Mouse (Mus musculus): ENCODE measurements around the gene Zdhhc1.

The Zdhhc1 gene

DNA sequence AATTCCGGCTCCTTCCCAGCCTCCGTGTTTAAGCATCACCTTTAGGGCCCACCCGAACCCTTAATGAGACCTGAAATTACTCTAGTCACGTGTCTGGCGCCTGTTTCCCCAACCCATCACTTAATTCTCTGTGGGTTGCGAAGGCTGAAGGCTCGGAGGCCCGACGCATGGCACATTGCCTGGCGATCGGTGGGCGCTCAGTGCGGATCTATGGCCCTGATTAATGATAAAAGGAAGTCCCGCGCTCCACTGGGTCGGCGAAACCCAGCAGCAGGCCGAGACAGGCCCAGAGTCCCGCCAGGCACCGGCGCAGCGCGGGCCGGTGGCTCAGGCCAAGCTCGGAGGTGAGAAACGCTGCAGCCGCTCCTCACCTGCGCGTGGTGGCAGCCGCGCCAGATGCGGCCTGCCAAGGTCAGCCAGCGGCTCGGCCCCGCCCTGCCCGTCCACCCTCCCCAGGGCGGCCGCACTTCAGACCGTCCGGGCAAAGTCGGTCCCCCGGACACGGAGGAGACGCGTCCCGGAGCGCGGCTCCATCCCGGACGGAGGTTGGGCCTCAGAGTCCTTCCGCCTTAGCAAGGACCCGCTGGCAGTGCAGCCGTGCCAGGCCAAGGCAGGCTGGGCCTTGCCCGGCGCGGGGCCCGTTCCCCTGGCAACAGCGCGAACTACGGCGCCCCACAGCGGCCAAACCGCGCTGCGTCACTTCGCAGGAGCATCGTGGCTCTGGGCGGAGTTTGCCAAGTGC lies at the start of gene Zdhhc1:
Gene Zdhhc1, minus strand, starts transcription at position 464 of the 742 bp plus-strand sequence.
- peak; percentile 89 to 96 for DNase-seq (ENCODE audit: low spot score in 2 of 2)

DNA sequence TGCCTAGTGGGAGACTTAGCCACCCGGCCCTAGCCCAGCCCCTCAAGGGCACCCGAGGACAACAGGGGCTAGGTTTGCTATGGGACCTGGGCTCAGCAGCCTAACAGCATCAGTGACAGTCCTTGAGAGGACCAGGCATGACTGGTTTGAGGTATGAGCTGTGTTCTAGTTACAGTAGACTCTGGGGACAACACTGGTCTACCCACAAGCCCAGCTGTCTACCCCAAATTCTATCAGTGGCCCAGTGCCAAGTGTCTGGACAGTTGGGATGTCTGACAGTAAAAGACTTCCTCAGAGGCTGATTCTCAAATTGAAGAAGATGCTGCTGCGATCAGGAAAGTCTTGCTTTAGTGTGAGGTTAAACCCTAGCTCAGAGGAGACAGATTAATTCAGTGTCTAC lies 48.5 kb upstream of the Zdhhc1 start:
- DNase-seq (ENCODE audit: low spot score in 2 of 2): no peak

DNA sequence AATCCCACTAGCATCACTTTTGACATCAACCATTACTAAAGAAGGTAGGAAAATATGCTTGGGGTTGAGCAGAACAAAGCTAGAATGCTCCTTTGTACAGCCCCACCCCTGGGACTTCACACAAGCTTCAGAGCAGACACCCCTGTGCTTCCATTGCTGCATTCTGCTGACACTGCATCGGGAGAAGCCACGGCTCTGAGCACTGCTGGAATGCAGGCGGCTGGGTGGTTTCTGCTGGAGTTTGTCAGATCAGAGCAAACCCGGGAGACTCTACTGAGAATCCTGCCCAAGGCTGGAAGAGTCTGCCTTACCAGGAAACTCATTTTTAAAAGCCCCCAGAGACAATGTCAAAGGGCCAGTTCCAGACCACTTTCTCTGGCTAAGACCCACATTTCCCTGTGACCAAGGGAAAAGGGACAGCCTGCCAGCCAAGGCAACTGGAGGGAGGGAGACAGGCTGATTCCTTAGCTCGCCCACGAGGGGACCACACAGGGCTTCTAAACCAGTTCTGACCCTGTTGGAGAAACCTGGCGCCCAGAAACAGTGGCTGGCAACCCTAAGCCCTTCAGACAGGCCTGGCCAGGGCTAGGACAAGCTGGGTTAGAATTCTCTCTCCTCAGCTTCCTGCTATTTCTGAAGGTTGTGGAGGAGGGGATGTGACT lies 48.0 kb upstream of the Zdhhc1 start:
- DNase-seq (ENCODE audit: low spot score in 2 of 2): no peak

DNA sequence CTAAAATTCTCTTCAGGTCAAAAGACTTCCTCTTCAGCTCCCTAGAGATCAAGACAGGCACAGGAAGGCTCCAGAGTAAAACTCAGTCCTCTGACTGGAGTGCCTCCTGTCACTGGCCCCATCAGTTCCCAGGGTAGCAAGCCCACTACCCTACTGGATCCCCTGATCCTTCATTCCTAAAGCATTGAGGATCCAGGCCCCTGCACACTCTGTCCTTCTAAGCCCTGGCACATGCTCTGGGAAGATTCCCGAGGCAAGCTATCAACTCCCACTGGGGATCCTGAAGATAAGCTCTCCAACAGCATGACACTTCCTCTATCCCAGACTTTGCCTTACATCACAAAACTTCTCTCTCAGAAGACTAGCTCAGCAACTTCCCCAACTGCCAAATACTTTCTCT lies 47.0 kb upstream of the Zdhhc1 start:
- no peak for DNase-seq (ENCODE audit: low spot score in 2 of 2)

DNA sequence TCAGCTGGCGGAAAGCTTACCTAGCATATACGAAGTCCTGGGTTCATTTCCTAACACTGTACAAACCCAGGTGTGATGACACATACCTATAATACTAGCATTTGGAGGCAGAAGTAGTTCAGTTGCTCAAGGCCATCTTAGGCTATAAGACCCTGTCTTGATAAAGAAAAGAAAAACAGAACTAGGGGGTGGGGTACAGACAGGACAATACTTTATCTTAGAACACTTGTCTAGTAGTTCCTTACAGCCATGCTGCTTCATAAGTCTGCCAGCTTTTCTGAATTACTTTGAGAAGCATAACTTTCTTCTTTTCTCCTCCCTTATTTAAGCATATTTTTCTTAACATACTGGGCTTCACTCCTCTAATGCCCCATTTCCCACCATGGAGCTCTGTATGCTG lies 46.1 kb upstream of the Zdhhc1 start:
- DNase-seq (ENCODE audit: low spot score in 2 of 2): no peak

DNA sequence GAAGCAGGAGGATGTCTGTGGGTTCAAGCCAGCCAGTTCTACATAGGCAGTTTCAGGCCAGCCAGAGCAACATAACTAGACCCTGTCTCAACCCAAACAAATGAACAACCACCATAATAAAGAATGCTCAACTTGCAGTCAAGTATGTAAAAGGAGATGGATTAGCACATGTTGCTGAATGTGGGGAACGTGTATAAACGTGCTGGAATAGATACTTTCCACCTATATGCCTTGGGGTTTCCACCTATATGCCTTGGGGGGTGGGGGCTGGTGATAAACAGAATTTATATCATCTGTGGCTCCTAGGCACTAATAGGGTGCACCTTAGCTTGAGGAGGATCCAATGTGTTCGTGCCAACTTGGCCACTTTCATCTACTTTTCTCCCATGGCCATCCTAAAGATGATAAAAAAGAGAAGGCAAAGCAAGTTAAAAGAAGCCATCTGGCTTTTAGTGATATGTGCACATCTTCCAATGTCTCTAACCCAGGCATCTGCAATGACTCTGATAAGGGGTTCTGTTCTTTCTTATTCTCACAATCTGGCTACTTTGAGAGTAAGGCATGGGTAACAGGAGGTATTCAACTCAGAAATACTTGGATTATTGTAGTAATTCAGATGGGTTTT lies 45.4 kb upstream of the Zdhhc1 start:
- DNase-seq (ENCODE audit: low spot score in 2 of 2): no peak

DNA sequence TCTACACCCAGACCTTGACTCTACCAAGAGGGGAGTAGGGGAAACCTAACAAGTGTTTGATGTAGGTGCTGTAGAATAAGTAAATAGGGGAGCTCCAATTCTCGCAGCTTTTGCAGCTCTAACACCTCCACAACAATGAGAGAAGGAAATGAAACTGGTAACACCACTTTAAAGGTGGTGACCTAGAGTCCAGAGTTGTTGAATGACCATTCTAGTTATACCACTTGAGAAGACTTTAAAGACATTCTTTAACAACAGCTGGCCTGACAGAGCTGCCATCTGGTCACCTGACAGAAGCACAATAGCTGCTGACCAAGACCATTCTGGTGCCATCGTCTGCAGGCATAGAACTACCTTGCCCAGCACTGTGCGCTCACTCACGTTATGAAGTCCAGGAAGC lies 42.2 kb upstream of the Zdhhc1 start:
- DNase-seq (ENCODE audit: low spot score in 2 of 2): no peak

DNA sequence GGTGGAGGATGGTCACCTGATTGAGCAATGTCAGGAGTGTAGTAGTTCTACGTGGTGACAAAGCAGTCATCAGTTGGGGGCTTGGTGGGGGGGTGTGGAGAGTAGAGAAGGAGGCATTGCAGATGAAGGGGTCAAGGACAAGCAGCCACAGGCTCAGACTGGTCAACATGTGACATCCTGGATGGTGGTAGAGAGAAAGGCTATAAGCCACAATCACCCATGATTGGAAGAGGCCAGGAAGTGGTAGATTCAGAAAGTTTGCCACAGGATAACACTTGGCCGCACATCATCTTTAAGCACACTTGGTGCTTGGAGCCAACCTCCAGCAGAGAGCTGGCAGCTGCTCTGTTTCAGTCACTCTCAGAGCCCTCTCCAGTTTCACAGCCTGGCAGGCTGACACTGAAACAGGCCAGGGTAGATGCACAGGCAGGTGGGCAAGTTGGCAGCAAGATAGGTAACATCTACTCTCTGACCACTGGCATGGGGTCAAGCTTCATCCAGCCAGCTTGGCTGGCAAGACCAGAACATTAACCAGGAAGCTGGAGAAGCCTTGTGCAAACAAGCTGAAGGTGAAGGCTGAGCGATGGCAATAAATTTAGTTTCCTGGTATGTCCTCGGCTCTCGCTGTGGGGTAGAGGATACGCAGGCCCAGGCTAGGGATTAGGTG lies 40.4 kb upstream of the Zdhhc1 start:
- no peak for DNase-seq (ENCODE audit: low spot score in 2 of 2)

DNA sequence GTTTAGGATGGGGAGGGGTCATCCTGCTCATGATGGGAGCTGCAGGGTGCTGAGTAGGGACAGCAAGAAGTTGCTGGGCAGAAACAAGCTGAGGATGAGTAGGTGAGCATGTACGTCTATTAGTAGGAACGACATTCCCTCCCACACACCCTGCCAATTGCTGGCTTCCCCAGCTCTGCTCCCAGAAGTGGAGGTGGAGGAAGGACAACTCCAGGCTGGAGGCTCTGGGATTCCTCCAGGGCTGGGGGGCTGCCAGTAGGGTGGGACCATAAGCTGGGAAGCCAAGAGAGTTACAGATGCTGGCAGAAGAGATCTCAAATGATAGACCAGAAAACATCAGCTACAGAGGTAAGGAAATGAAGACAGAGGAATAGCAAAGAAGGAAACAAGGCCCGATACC lies 39.8 kb upstream of the Zdhhc1 start:
- no peak for DNase-seq (ENCODE audit: low spot score in 2 of 2)

DNA sequence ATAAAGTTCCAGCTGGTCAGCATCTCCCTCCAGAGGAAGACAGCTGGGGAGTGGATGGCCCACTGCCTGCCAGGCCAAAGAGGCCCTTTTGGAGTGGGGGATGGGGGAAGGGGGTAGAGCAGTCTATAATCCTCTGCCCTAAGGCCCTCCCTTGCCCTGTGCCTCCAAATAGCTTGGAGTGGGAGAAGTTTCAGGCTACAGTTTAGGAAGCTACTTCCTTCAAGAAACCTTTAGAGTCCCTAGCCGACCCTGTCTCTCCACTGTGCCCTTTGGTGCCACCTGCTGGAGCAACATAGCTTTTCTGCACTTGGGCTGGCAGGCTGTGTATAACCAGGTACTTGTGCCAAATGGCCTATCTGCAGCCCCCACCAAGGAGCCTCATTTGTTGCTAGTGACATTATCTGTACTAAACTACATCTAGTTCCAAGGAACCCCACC lies 37.2 kb upstream of the Zdhhc1 start:
- DNase-seq (ENCODE audit: low spot score in 2 of 2): peak; percentile 62 to 85

DNA sequence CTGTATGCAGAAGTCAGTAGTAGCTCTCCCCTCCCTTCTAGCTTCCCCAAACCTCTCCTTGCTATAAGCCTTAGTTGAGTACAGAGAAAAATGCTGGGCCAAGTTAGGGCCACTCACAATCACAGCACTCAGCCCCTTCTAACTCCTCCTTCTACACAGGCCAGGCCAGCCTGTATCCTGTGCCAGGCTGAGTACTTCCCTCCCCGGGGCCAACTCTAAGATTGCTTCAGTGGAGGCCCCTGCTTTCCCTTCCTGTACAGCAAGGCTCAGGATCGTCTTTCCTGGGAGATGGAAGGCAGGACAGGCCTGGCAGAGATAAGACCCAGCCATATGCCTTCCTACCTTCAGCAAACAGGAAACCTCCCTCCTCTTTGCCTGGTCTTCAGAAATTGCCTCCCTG lies 36.7 kb upstream of the Zdhhc1 start:
- no peak for DNase-seq (ENCODE audit: low spot score in 2 of 2)

DNA sequence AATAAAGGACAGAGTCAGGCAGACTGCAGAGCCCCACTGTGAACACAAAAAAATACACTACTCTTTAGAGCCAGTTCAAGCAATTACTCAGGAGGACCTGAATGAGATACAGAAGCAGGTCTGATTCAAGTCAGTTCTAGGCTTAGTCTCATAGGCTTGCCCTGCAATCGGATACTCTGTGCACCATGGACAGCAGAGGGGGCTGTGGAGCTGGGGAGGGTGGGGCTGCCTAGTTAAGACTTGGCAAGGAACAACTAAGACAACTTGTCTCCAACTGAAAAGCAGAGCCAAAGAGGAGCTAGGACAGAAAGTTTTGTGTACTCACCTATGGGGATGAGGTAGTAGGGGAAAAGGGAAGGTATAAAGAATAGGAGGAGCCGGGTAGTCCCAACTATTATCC lies 35.1 kb upstream of the Zdhhc1 start:
- DNase-seq (ENCODE audit: low spot score in 2 of 2): no peak

DNA sequence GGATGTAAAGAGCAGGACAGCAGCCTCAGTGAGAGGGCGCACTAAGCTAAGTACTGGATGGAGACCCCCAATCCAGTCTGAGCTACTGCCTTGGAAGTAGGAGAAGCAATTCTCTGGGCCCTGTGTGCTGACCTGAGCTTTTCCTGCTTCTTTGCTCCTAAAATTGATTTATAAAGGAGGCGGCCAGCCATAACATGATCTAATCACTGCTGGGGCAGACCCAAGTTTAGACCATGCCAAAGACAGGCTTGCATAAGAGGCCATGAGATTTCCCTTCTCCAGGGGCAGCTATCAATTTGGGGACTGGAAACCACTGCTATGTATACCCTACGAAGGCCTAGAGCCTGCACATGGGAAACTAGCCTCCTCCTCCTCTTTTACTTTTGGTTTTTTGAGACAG lies 32.6 kb upstream of the Zdhhc1 start:
- DNase-seq (ENCODE audit: low spot score in 2 of 2): no peak

DNA sequence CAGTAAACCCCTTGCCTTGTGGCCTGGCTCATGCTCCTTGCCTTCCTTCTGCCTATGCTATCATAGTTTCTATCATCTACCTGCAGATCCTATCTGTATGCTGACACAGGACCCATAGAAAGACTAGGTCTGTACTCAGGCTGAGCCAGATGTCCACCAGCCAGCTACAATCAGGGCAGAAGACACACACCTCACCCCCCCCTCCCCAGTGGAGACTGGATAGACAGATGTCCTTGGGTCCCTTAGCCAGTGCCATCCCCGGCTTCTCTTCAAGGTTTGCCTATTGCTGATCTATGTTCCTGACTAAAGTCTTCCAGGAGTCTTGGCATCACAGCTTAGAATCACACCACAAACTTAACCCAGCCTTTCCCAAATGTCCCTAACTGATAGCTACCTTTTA lies 31.5 kb upstream of the Zdhhc1 start:
- DNase-seq (ENCODE audit: low spot score in 2 of 2): no peak

DNA sequence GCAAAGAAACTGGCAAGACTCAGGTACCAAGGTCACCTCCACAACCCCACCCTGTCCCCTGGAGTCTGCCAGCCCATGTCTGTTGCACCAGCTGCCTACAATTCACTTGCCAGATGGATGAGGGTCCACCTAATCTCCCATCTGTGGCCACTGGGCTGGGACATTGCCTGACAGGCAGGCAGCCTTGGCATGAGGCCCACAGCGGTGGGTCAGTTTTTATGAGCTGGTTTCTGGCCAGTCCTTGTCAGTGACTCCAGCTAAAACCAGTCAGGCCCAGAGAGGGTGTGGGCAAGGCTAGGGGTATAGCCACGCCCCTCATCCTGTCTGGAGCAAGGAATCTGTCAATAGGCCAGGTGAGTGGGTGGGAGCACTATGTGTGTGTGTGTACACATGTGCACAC lies 30.4 kb upstream of the Zdhhc1 start:
- DNase-seq (ENCODE audit: low spot score in 2 of 2): peak in 1 of 2 experiments; percentile 78

DNA sequence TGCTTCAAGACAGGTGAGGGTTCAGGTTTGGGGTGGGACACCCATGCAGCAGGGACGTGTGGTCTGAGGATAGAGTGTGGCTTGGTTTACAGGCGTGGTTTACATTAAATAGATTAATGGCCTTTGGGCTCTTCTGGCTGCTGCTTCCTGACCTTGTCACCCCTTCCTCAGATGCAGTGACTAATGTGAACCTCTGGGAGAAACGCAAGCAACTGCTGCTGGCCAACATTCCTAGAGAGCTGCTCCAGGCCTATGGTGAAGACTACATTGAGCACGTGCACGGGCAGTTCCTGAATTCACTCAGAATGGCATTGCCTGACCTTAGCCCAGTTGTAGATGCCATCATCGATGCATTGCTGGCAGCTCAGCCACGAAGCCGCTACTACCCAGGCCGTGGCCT lies 26.2 kb upstream of the Zdhhc1 start:
- no peak for DNase-seq (ENCODE audit: low spot score in 2 of 2)

DNA sequence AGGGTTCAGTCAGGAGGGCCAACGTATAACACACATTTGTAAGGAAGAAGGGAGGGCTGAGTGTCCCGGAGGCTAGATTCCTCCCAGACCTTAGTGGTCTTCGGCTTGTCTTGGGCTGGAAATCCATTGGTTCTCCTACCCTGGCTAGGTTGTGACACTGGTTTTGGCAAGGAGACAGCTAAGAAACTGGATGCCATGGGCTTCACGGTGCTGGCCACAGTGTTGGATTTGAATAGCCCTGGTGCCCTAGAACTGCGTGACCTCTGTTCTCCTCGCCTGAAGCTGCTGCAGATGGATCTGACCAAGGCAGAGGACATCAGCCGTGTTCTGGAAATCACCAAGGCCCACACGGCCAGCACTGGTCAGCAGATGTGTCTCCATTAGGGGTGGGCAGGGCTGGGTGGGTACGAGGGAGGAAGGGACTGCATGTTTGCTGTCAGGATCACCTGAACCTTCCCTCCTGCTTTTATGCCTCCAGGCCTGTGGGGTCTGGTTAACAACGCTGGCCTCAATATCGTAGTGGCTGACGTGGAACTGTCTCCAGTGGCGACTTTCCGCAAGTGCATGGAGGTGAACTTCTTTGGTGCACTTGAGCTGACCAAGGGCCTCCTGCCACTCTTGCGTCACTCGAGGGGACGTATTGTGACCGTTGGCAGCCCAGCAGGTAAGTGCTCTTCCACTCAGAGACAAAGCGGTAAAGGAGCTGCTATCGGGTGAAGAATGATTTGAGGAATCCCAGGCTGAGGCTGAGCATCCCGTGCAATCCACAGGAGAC lies 25.5 kb upstream of the Zdhhc1 start:
- no peak for DNase-seq (ENCODE audit: low spot score in 2 of 2)

DNA sequence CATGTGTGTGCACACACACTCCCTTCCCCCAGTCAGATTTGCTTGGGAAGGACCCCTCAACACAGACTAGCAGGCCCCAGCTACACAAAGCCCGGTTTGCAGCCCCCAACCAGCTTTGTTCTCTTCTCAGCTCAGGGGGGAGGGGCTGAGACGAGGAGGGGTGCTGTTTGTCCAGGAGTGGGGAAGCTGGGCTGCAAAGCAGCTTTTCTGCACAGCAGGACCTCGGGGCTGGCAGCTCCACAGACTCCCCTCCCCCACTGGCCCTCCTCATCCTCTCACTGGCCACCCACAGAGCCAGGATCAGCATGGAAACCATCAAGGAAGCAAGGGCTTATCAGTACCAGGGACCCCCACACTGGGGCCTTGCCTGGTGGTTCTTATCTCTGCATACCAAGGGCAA lies 24.4 kb upstream of the Zdhhc1 start:
- no peak for DNase-seq (ENCODE audit: low spot score in 2 of 2)

DNA sequence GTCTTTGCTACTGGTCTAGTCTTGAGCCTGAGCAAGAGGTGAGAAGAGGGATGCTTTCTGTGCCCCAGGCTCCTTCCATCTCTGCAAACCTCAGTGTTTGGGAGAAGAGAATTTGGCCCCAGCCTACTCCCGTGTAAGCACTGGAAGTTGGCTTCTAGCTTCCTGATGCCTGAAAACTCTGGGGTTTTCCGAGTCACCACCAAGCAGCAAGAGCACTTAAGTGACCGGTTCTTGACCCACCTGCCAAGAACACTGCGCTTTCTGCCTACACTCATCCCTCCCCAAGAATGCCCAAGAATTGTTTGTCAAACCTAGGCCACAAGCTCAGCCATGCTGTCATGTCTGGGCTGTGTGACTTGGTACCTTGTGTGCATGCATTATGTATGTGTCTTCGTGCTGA lies 23.8 kb upstream of the Zdhhc1 start:
- no peak for DNase-seq (ENCODE audit: low spot score in 2 of 2)

DNA sequence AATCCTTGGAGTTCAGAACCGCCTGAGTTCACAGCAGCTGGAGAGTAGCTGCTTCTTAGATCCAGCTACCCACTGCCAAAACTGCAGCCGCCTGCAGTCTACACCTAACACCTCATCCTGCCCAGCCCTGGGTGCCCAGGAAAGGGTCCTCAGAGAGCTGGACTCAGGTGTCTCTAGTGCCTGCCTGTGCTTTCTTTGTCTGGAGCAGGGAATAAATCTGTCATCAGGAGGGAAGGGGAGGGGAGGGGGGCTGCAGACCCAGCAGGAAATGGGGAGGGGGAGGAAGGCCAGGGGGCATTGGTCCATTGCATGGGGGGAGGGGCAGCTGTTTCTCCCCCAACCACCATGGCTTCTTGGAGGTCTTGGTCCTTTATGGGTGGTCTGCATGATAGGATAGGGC lies 22.9 kb upstream of the Zdhhc1 start:
- no peak for DNase-seq (ENCODE audit: low spot score in 2 of 2)

DNA sequence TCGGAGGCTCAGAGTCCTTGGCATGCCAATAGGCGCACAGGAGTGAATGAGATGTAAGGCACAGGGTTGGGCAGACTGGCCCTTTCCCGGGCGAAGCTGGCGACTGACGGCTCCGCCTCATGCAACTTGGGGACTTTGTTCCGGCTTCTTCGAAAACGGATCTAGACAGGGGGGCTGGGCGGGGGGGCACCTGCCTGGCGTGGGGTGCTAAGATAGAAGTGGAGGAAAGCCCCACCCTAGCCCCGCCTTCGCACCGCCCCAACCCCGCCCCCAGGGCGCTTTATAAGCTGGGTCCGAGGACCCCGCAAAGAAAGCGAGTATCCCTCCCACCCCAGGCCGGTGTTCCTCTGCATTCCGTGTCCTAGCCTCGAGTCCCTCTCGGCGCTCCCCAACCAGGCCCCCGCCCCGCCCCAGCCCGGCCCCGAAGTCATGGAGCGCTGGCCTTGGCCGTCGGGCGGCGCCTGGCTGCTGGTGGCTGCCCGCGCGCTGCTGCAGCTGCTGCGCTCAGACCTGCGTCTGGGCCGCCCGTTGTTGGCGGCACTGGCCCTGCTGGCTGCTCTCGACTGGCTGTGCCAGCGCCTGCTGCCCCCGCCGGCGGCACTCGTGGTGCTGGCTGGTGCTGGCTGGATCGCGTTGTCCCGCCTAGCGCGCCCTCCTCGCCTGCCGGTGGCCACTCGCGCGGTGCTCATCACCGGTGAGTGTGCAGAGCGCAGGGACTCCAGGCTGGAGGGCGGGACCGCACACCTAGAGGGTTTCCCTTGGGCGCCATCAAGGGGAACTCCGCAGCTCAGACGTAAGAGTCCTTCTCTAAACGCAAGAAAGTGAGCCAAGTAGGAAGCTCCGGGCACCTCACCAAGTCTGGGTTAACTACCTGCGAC lies 22.0 kb upstream of the Zdhhc1 start, which contains the start of gene Hsd11b2:
Gene Hsd11b2, plus strand, starts transcription at position 320 of the 878 bp plus-strand sequence.
- DNase-seq (ENCODE audit: low spot score in 2 of 2): peak in 1 of 2 experiments; percentile 62

Measured in cerebellum, postnatal 4 days (tissue).